Mouse (Mus musculus): ENCODE data around the gene Slc43a3. TPM values are rescaled to one million over a fixed set of nuclear protein-coding genes. Genes with fewer than 3 reads are reported as not detected.

Slc43a3 gene
- total and polyA plus RNA-seq, 3 experiments = 90.6 to 91.5 TPM; not detected in 1

- H3K79me2 ChIP-seq (ENCODE audit: control insufficient read depth, insufficient read depth, low read length, poor library complexity) = peaks cover 21% of the 10 kb centered on the region
- H3K27me3 ChIP-seq (ENCODE audit: control insufficient read depth in 1 of 2, insufficient read depth in 2 of 2, low read length in 2 of 2) = no peaks in the 10 kb centered on the region
- TF ChIP-seq POLR2AphosphoS2 (IDR thresholded peaks at IDR 0.05; ENCODE audit: low read length) (no peak), MAZ (IDR thresholded peaks at IDR 0.05; ENCODE audit: low read depth, low read length) (no peak), TCF12 (IDR thresholded peaks at IDR 0.05; ENCODE audit: low read depth, low read length) (no peak), POLR2A (IDR thresholded peaks at IDR 0.05; ENCODE audit: control insufficient read depth in 1 of 2, insufficient read depth in 1 of 2, low read depth in 1 of 2, low read length in 2 of 2, poor library complexity in 1 of 2) (no peak), RCOR1 (IDR thresholded peaks at IDR 0.05; ENCODE audit: low read depth, low read length) (no peak), UBTF (IDR thresholded peaks at IDR 0.05; ENCODE audit: borderline replicate concordance, insufficient read depth, low read depth, low read length) (no peak), GATA1 (IDR thresholded peaks at IDR 0.05; ENCODE audit: low read depth, low read length) (no peak), TBP (IDR thresholded peaks at IDR 0.05; ENCODE audit: low read depth, low read length) (no peak), HCFC1 (IDR thresholded peaks at IDR 0.05; ENCODE audit: low read depth, low read length) (no peak), ZC3H11A (IDR thresholded peaks at IDR 0.05; ENCODE audit: low read depth, low read length) (no peak), TAL1 (IDR thresholded peaks at IDR 0.05; ENCODE audit: low read length) (no peak), GABPA (IDR thresholded peaks at IDR 0.05; ENCODE audit: low read depth, low read length) (no peak), SMC3 (IDR thresholded peaks at IDR 0.05; ENCODE audit: low read depth, low read length) (no peak), CHD1 (IDR thresholded peaks at IDR 0.05; ENCODE audit: low read depth, low read length) (no peak), CTCF (IDR thresholded peaks at IDR 0.05 in 2 of 3, conservative IDR thresholded peaks at IDR 0.05 in 1 of 3; ENCODE audit: control insufficient read depth in 1 of 3, insufficient read depth in 1 of 3, low read depth in 2 of 3, low read length in 3 of 3, poor library complexity in 1 of 3, severe bottlenecking in 1 of 3) (no peak), CHD2 (IDR thresholded peaks at IDR 0.05; ENCODE audit: low read length) (no peak), ETS1 (IDR thresholded peaks at IDR 0.05; ENCODE audit: low read depth, low read length) (no peak)
- H3K9ac ChIP-seq (ENCODE audit: control insufficient read depth, low read depth, low read length, poor library complexity, severe bottlenecking) = no peak overlapping the region
- H3K36me3 ChIP-seq (ENCODE audit: control insufficient read depth in 1 of 2, insufficient read depth in 2 of 2, low read length in 2 of 2) = peaks cover 0 to 9% of the 10 kb centered on the region in 2 experiments; a peak in 3 of 4 replicates
- H3K27ac ChIP-seq (ENCODE audit: control insufficient read depth, low read depth, low read length) = no peak overlapping the region
- H3K4me1 ChIP-seq (ENCODE audit: control insufficient read depth in 1 of 2, insufficient read depth in 2 of 2, low read length in 2 of 2) = peaks cover 6% of the 10 kb centered on the region in 2 experiments
- no peak for DNase-seq (ENCODE audit: low read depth, low spot score)
- H3K9me3 ChIP-seq (replicated peaks; ENCODE audit: insufficient read depth, low read length) = no peaks in the 10 kb centered on the region
- no peak overlapping the region for H3K4me3 ChIP-seq (ENCODE audit: control insufficient read depth in 1 of 2, insufficient read depth in 1 of 2, low read depth in 2 of 2, low read length in 2 of 2)
These were observed 1.3 kb upstream of the Slc43a3 start for GRCm38 (mm10) chr2:84935065-84935464.

- Histone ChIP-seq H3K4me1 (ENCODE audit: control insufficient read depth in 1 of 2, insufficient read depth in 2 of 2, low read length in 2 of 2) (peaks cover 9 to 20% of the 10 kb centered on the region in 2 experiments), H3K4me3 (ENCODE audit: control insufficient read depth in 1 of 2, insufficient read depth in 1 of 2, low read depth in 2 of 2, low read length in 2 of 2) (peak overlapping the region; percentile 85 to 93), H3K36me3 (ENCODE audit: control insufficient read depth in 1 of 2, insufficient read depth in 2 of 2, low read length in 2 of 2) (peaks cover 0 to 22% of the 10 kb centered on the region in 2 experiments; a peak in 3 of 4 replicates), H3K9me3 (replicated peaks; ENCODE audit: insufficient read depth, low read length) (no peaks in the 10 kb centered on the region), H3K27ac (ENCODE audit: control insufficient read depth, low read depth, low read length) (peak overlapping the region; percentile 99), H3K9ac (ENCODE audit: control insufficient read depth, low read depth, low read length, poor library complexity, severe bottlenecking) (peak overlapping the region; percentile 96), H3K79me2 (ENCODE audit: control insufficient read depth, insufficient read depth, low read length, poor library complexity) (peaks cover 28% of the 10 kb centered on the region), H3K27me3 (ENCODE audit: control insufficient read depth in 1 of 2, insufficient read depth in 2 of 2, low read length in 2 of 2) (no peaks in the 10 kb centered on the region)
- no peak for TF ChIP-seq MYC (IDR thresholded peaks at IDR 0.05; ENCODE audit: low read depth, low read length)
- peak; percentile 52 for DNase-seq (ENCODE audit: low read depth, low spot score)
These were observed 1.2 kb downstream of the Slc43a3 start for GRCm38 (mm10) chr2:84937491-84938150.
